Mouse (Mus musculus) forebrain, embryonic 13.5 days (tissue): Measurements from ENCODE around the gene Nt5dc1. TPM values are rescaled to one million over a fixed set of nuclear protein-coding genes. Genes with fewer than 3 reads are reported as not detected.

Experiments used
- ATAC-seq: fragments of 200-750 bp; cut with Nextera tagmentation; 2 replicates; pipeline ENCODE4 v1.8.0; 2017
- H3K27ac ChIP-seq: fragments of 300-500 bp; sonication (generic); 2 replicates; pipeline ENCODE4 v1.5.1; 2015; ENCODE audit warnings: inconsistent platforms, mild to moderate bottlenecking, moderate library complexity
- H3K27me3 ChIP-seq: fragments of 300-500 bp; sonication (generic); 2 replicates; pipeline ENCODE4 v1.6.1; 2015; ENCODE audit warnings: mild to moderate bottlenecking, inconsistent platforms
- H3K36me3 ChIP-seq: fragments of 300-500 bp; sonication (generic); 2 replicates; pipeline ENCODE4 v1.6.1; 2015; ENCODE audit warnings: mild to moderate bottlenecking, inconsistent platforms; ENCODE audit not compliant: poor library complexity, severe bottlenecking
- H3K4me1 ChIP-seq: fragments of 300-500 bp; sonication (generic); 2 replicates; pipeline ENCODE4 v1.6.1; 2015; ENCODE audit warnings: inconsistent platforms
- H3K4me2 ChIP-seq: fragments of 300-500 bp; sonication (generic); 2 replicates; pipeline ENCODE4 v1.6.1; 2015; ENCODE audit warnings: inconsistent platforms, mild to moderate bottlenecking, moderate library complexity
- H3K4me3 ChIP-seq: fragments of 300-500 bp; sonication (generic); 2 replicates; pipeline ENCODE4 v1.5.1; 2015; ENCODE audit warnings: mild to moderate bottlenecking, inconsistent platforms
- H3K9ac ChIP-seq: fragments of 300-500 bp; sonication (generic); 2 replicates; pipeline ENCODE4 v1.6.1; 2015; ENCODE audit warnings: mild to moderate bottlenecking, inconsistent platforms
- H3K9me3 ChIP-seq: fragments of 300-500 bp; sonication (generic); replicated peaks from 2 replicates; pipeline ENCODE4 v1.6.1; 2016; ENCODE audit warnings: inconsistent platforms
- WGBS: fragments of 180-500 bp; shearing (Covaris S2); methylation state at CpG from one replicate; pipeline ENCODE4 v1.1.7; 2015; 5-methylcytosine and 5-hydroxymethylcytosine counted together
- polyA plus RNA-seq: library from polyadenylated mRNA; unstranded; fragments of >200 nt; fragmentation: Nextera tagmentation; extraction: Ambion mirVana; gene quantifications from 2 replicates; pipeline ENCODE4 v1.2.1, GENCODE M21; 2015

Gene Nt5dc1
- polyA plus RNA-seq, 1 experiment from 2014 or later: 3.6 TPM

GRCm38 (mm10) chr10:34309915-34310685, 108.3 kb downstream of the Nt5dc1 start:
- no peak for ATAC-seq
- Histone ChIP-seq H3K4me3 (no peak overlapping the region), H3K4me1 (no peaks in the 10 kb centered on the region), H3K27me3 (no peaks in the 10 kb centered on the region), H3K4me2 (no peak overlapping the region), H3K9ac (no peak overlapping the region), H3K36me3 (no peaks in the 10 kb centered on the region), H3K9me3 (no peaks in the 10 kb centered on the region), H3K27ac (no peak overlapping the region)
- WGBS: 93% methylated on average over 9 of the region's 9 CpGs

- no peak overlapping the region for H3K4me3 ChIP-seq
- H3K36me3 ChIP-seq: peaks cover 6% of the 10 kb centered on the region; the same call in 1 of the 2 replicates
- H3K27me3 ChIP-seq: no peaks in the 10 kb centered on the region
- no peak overlapping the region for H3K27ac ChIP-seq
- H3K9ac ChIP-seq: no peak overlapping the region
- no peak for ATAC-seq
- no peaks in the 10 kb centered on the region for H3K9me3 ChIP-seq
- no peak overlapping the region for H3K4me2 ChIP-seq
- peaks cover 5% of the 10 kb centered on the region; the same call in 1 of the 2 replicates for H3K4me1 ChIP-seq
Observed at GRCm38 (mm10) chr10:34307070-34307469, 111.3 kb downstream of the Nt5dc1 start.

- peak overlapping the region; percentile 89 for H3K4me2 ChIP-seq
- H3K27ac ChIP-seq: peak overlapping the region; percentile 12; the same call in 1 of the 2 replicates
- no peaks in the 10 kb centered on the region for H3K9me3 ChIP-seq
- no peaks in the 10 kb centered on the region for H3K27me3 ChIP-seq
- no peak for ATAC-seq
- peak overlapping the region; percentile 93 for H3K9ac ChIP-seq
- whole genome bisulfite sequencing: 1% methylated on average over 5 of the region's 5 CpGs
- H3K4me3 ChIP-seq: peak overlapping the region; percentile 80
- H3K36me3 ChIP-seq: peaks cover 6% of the 10 kb centered on the region; the same call in 1 of the 2 replicates
- H3K4me1 ChIP-seq: peaks cover 48% of the 10 kb centered on the region
Observed at GRCm38 (mm10) chr10:34300368-34300767, 118.0 kb downstream of the Nt5dc1 start.

GRCm38 (mm10) chr10:34297980-34298753, 120.2 kb downstream of the Nt5dc1 start:
- Histone ChIP-seq H3K4me1 (peaks cover 48% of the 10 kb centered on the region), H3K9me3 (no peaks in the 10 kb centered on the region), H3K9ac (peak overlapping the region; percentile 93), H3K27ac (peak overlapping the region; percentile 99), H3K4me3 (peak overlapping the region; percentile 80), H3K36me3 (peaks cover 6% of the 10 kb centered on the region; the same call in 1 of the 2 replicates), H3K4me2 (peak overlapping the region; percentile 89), H3K27me3 (no peaks in the 10 kb centered on the region)
- 46% methylated on average over 25 of the region's 25 CpGs for WGBS
- ATAC-seq: 0 out of 2 replicates have a peak, but pooled peaks have one; percentile 1

- ATAC-seq: peak; percentile 99
- H3K4me1 ChIP-seq: peaks cover 47% of the 10 kb centered on the region
- 1% methylated on average over 38 of the region's 38 CpGs for WGBS
- H3K4me2 ChIP-seq: peak within 1 kb of the TSS; percentile 89
- peak within 1 kb of the TSS; percentile 99 for H3K27ac ChIP-seq
- H3K27me3 ChIP-seq: no peaks in the 10 kb centered on the region
- peak within 1 kb of the TSS; percentile 93 for H3K9ac ChIP-seq
- peak within 1 kb of the TSS; percentile 80 for H3K4me3 ChIP-seq
- no peaks in the 10 kb centered on the region; the same call in 1 of the 2 replicates for H3K36me3 ChIP-seq
- no peaks in the 10 kb centered on the region for H3K9me3 ChIP-seq
Observed at GRCm38 (mm10) chr10:34297299-34297979, 120.9 kb downstream of the Nt5dc1 start, which contains the start of gene Tspyl4. Tspyl4 (plus strand) TSS chr10:34297442.

GRCm38 (mm10) chr10:34296911-34297298, 121.4 kb downstream of the Nt5dc1 start:
- peak overlapping the region; percentile 71 for H3K9ac ChIP-seq
- no peaks in the 10 kb centered on the region for H3K36me3 ChIP-seq
- peaks cover 43% of the 10 kb centered on the region for H3K4me1 ChIP-seq
- WGBS: 2% methylated on average over 13 of the region's 13 CpGs
- ATAC-seq: peak; percentile 36
- H3K4me3 ChIP-seq: peak overlapping the region; percentile 80
- peak overlapping the region; percentile 99 for H3K27ac ChIP-seq
- H3K27me3 ChIP-seq: no peaks in the 10 kb centered on the region
- H3K9me3 ChIP-seq: no peaks in the 10 kb centered on the region
- peak overlapping the region; percentile 89 for H3K4me2 ChIP-seq

- peak overlapping the region; percentile 92 for H3K9ac ChIP-seq
- H3K4me2 ChIP-seq: peak overlapping the region; percentile 93
- 3% methylated on average over 47 of the region's 47 CpGs for WGBS
- peaks cover 23% of the 10 kb centered on the region for H3K4me1 ChIP-seq
- H3K36me3 ChIP-seq: peaks cover 8% of the 10 kb centered on the region
- ATAC-seq: no peak
- peak overlapping the region; percentile 88 for H3K4me3 ChIP-seq
- no peaks in the 10 kb centered on the region for H3K9me3 ChIP-seq
- H3K27ac ChIP-seq: peak overlapping the region; percentile 84
- H3K27me3 ChIP-seq: no peaks in the 10 kb centered on the region
Observed at GRCm38 (mm10) chr10:34282420-34283238, 135.7 kb downstream of the Nt5dc1 start.

GRCm38 (mm10) chr10:34281962-34282388, 136.4 kb downstream of the Nt5dc1 start, which contains the start of gene Tspyl1:
Tspyl1 (plus strand) TSS chr10:34282190.
- peak within 1 kb of the TSS; percentile 93 for H3K4me2 ChIP-seq
- H3K36me3 ChIP-seq: peaks cover 1% of the 10 kb centered on the region
- H3K4me3 ChIP-seq: peak within 1 kb of the TSS; percentile 88
- H3K9ac ChIP-seq: peak within 1 kb of the TSS; percentile 92
- H3K27ac ChIP-seq: peak within 1 kb of the TSS; percentile 84
- peaks cover 23% of the 10 kb centered on the region for H3K4me1 ChIP-seq
- under 1% methylated on average over 38 of the region's 38 CpGs for WGBS
- peak; percentile 98 for ATAC-seq
- no peaks in the 10 kb centered on the region for H3K9me3 ChIP-seq
- H3K27me3 ChIP-seq: no peaks in the 10 kb centered on the region

- 20% methylated on average over 14 of the region's 14 CpGs for WGBS
- H3K27ac ChIP-seq: peak overlapping the region; percentile 84
- no peaks in the 10 kb centered on the region for H3K36me3 ChIP-seq
- H3K27me3 ChIP-seq: no peaks in the 10 kb centered on the region
- peak overlapping the region; percentile 92 for H3K9ac ChIP-seq
- ATAC-seq: peak; percentile 0; the same call in 1 of the 2 replicates
- peak overlapping the region; percentile 88 for H3K4me3 ChIP-seq
- H3K4me2 ChIP-seq: peak overlapping the region; percentile 93
- H3K9me3 ChIP-seq: no peaks in the 10 kb centered on the region
- peaks cover 23% of the 10 kb centered on the region for H3K4me1 ChIP-seq
Observed at GRCm38 (mm10) chr10:34281211-34281961, 137.0 kb downstream of the Nt5dc1 start.

- WGBS: 28% methylated on average over 13 of the region's 13 CpGs
- 0 out of 2 replicates have a peak overlapping the region, but pooled peaks have one; percentile 37 for H3K9ac ChIP-seq
- peak overlapping the region; percentile 54 for H3K4me2 ChIP-seq
- peak overlapping the region; percentile 12; the same call in 1 of the 2 replicates for H3K4me3 ChIP-seq
- peaks cover 23% of the 10 kb centered on the region for H3K4me1 ChIP-seq
- H3K27me3 ChIP-seq: no peaks in the 10 kb centered on the region
- H3K27ac ChIP-seq: no peak overlapping the region
- ATAC-seq: peak; percentile 6
- no peaks in the 10 kb centered on the region for H3K9me3 ChIP-seq
- no peaks in the 10 kb centered on the region for H3K36me3 ChIP-seq
Observed at GRCm38 (mm10) chr10:34280591-34281175, 137.7 kb downstream of the Nt5dc1 start.
